Mouse (Mus musculus) thymus, adult 18-20 months (tissue): Measurements from ENCODE around the gene Popdc2.

Experiments used
- DNase-seq, 2 experiments: peaks; one replicate each; pipeline ENCODE4 v3.0.0; 2022; ENCODE audit warnings: mixed read lengths in 2 of 2

The Popdc2 gene

DNA sequence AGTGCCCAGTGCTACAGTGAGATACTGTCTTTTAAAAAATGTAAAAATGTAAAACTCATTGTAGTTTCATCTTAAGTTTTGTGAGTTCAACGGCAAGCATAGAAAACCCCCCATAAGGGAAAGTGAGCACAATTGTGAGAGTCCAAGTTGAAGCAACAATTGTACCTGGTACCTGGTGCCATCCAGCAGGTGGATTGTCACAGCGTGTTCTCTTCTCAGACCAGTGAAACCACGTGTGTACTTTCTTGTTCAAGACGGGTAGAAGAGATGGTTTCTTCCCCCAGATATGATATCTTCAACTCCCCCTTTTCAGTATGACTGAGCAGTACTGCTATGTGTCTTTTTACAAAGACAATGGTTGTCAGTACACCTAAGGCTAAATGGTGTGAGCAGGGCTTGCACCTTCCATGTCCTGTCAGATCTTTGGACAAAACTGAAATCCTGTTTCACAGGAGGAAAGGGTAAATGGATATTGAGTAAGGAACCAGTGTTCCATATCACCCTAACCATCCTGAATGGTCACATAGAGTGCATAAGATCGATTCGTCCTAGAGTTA lies 3.7 kb upstream of the Popdc2 start:
- DNase-seq: no peak

DNA sequence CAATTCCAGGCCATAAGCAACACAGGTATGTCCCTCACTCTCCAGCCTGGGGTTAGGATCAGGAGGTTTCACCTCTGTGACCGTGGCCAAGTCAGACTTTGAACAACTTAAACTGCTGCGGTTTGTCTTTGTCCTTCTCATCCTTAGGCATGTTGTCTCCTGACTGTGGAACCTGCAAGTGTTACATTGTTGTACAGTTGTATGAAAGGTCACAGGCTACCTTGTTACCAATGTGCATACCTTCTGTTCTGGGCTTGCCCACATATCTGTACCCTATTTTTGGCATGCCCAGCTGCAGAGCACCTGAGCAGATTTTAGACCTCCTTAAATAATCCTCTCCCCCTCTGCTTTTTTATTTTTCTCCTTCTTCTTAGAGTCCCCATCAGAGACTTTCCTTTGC lies 2.8 kb upstream of the Popdc2 start:
- no peak for DNase-seq

DNA sequence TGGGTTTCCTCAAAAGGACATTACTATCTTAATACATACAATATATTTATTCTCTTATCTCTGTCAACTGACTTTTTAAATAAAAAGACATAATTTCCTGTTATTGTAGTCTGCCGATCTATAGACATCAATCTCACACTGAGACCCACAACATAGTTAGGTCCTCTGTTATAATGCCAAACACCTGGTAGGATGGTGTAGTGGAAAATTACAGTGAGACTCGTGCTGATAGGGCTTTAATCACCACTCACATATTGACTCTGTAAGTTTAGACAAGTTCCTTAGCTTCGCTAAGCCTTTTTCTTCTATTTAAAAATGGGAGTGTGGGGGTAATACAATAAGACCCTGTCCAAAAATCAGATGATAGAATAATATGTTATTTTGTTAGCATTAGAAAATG lies 2.2 kb upstream of the Popdc2 start:
- DNase-seq: no peak

DNA sequence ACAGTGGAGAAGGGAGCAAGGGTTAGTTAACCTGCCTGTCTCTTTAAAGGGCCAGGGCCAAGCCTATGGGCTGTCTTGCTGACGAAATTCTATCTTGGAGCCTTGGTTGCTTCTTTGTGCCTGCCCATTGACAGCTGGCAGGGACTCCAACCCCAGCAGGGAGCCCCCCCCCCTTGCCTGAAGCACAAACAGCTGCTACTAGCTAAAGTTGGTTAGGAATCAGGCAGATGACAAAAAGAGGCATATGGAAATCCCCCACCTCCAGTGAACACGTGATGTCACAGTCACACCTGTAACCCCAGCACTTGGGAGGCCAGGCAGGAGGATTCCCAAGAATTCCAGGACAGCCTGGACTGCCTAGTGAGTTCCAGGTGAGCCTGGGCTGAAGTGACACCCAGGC lies 1.7 kb upstream of the Popdc2 start:
- no peak for DNase-seq

DNA sequence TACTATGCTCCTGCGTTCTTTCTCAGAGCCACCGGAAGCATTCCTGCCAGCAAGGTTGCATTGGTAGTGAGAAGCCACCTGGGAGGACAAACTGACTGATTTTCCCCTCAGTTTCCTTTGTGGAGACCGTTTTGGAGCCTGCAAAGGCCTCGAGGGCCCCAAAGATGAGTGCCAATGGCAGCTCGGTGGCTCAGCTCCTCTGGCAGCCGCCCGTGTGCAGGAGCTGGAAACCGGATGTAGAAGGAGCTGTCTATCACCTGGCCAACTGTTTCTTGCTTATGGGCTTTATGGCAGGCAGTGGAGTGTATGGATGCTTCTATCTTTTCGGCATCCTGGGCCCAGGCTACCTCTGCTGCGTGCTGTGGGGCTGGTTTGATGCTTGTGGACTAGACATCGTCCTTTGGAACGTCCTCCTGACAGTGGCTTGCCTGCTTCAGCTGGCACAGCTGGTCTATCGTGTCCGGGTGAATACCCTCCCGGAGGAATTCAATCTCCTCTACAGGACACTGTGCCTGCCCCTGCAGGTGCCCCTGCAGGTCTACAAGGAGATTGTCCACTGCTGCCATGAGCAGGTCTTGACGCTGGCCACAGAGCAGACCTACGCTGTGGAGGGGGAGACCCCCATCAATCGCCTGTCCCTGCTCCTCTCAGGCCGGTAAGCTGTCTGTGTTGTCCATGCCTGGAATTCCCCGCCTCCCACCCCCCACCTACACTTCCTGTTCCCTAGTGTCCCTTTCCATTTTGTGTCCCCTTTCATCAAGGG lies 665 bp downstream of the Popdc2 start:
- no peak for DNase-seq

DNA sequence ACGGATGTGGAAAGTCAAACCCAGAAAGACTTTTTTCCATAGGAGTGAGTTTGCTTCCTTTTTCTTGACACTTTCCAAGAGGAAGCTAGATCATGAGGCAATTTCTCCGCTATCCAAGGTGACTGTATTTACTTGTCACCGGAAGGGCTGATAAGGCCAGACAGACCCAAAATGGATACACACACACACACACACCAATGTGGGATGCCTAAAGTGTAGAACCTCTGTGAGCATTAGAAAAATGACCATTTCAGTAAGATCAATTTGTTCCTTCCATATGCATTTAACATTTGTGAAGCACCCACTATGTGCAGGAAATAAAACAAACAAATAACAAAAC lies 1.2 kb downstream of the Popdc2 start:
- no peak for DNase-seq

DNA sequence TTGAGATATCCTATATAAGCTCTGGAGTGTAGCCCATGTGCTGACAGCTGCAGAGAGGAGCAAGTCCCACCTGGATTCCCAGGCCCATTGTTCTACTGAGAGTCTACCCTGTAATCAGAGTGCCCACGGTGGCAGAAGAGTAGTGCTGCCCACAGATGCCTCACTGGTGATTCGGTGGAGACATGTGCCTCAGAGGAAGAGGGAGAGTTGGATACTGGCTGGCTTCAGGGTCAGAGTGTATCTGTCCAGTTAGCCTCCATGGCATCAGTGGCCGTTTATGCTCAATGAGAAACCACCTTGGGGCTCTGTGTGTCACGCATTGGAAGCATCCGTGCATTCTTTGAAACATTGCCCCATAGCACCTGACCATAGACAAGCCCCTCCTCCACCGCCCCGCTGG lies 1.6 kb downstream of the Popdc2 start:
- no peak for DNase-seq

DNA sequence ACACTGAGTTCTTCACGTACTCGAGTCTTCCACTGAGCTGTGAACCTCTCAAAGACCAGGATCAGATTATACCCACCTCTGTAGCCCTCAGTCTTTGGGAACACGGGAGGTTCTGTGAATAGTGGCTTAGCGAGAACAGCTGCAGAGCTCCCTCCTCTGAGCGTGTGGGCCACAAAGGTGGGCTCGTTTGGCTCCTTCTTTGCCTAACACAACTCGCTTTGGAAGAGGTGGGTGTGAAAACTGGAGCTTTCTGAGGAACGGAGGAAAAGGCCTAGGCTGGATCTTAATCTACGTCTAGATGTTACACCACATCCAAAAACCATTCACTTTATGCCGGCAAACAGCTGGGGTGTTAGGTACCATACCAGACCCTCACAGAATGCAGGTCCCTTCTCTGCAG lies 3.4 kb downstream of the Popdc2 start:
- no peak for DNase-seq

DNA sequence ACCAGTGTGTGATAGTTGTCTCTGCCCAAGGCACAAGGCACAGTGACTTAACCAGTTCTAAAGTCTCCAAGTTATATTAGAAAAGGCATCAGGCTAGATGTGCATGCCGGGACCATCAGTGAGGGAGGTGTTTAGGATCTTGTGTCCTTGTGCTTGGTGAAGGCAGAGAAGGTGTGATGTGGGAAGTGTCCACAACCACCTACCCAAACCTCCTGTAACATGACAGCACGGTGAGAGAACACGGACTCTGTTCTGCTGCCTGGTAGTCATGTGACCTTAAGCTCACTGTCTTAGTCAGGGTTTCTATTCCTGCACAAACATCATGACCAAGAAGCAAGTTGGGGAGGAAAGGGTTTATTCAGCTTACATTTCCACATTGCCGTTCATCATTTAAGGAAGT lies 4.2 kb downstream of the Popdc2 start:
- DNase-seq: no peak

DNA sequence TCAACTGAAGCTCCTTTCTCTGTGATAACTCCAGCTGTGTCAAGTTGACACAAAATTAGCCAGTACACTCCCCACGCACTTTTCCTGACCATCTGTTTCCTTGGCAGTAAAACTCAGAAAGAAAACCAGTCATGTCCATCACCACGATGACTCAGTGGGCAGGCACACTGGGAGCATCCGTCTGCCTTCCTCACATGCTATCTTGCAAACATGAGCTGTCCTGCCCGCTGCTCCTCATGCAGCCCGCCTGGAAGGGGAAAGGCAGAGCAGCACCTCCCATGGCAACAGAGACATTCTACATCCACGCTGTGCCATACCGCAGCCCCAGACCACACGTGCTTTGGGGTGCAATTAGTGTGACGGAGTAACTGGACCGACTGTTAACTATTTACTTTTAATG lies 6.3 kb downstream of the Popdc2 start:
- DNase-seq: no peak

DNA sequence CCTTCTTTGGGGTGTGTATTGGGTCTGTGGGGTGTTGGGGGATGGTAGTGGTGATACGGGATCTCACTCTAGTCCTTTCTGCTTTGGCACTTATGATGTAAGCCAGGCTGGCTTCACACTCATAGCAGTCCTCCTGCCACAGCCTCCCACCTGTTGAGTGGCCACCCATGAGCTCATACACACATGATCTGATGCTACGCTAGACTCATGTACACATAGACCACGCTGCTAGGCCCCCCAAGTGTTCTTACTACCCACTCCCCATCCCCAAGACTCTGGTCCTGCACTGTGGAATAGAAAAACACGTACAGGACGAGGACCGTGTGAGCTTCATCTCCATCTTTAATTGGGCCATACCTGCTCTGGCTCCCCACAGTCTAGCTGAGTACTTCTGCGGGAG lies 7.0 kb downstream of the Popdc2 start:
- DNase-seq: no peak

DNA sequence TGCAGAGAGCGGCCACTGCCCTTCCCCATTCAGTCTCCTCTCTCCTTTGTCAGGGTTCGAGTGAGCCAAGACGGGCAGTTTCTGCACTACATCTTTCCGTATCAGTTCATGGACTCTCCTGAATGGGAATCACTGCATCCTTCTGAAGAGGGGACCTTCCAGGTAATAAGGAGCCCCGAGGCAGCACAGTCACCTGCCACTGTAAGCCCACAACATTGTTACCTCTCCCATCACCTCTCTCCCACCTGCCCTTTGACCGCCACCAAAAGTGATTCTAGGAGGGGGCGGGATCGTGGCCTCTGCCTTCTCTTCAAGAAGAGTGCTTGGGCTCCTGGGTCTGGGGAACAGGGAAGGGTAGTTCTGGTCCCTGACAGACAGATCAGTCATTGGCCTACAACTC lies 7.4 kb downstream of the Popdc2 start:
- no peak for DNase-seq

DNA sequence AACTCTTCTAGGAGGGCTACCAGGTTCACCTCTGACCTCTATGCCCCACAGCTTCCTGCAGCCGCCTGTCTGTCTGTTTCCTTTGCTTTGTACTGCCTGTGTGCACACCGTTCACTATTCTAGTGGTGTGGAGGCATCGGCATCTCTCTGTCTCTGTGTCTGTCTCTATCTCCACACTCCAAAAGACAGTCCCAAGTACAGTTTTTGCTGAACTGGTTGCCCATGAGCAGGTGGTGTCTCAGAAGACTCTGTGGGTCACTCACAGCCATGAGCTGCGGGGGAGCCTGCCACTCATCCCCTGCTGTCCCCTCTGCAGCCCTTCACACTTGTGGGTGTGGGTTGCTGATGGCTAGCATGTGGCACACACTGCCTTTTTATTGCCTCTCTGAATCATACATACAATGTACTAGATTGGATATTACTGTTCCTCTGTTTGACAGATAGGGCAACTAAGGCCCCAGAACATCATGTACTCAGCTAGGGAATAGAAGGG lies 8.0 kb downstream of the Popdc2 start:
- DNase-seq: no peak

DNA sequence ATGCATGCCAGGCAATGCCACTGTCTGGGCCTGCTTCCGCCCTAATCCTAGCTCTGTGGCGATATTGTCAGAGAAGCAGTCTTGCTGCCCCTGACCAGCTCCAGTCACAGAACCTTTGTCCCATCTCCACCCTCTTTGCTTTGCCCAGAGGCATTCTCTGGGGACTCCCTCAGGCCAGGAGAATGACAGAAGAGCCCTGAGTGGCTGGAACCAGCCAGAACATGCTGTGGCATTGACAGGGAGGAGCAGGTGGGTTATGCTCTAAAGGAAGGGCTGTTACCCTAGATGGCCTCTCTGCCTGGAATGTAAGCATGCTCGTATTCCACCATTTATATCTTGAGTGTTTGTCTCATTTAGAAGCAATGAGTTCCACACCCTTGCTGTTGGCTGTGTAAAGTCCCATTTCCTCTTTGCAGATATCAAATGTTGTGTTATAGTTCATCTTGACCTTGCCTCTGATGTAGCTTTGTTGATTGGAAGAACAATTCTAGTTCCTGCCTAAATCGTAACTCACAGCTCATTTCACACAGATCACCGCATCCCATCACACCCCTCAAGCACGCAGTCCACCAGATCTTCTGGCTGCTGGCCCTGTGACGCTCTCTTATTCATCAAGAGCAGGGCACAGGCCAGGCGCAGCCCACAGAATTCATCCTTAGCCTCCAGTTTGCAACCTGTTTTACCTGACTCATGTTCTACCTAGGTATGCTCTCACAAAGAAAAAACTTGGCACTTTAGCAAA lies 8.8 kb downstream of the Popdc2 start:
- no peak for DNase-seq

DNA sequence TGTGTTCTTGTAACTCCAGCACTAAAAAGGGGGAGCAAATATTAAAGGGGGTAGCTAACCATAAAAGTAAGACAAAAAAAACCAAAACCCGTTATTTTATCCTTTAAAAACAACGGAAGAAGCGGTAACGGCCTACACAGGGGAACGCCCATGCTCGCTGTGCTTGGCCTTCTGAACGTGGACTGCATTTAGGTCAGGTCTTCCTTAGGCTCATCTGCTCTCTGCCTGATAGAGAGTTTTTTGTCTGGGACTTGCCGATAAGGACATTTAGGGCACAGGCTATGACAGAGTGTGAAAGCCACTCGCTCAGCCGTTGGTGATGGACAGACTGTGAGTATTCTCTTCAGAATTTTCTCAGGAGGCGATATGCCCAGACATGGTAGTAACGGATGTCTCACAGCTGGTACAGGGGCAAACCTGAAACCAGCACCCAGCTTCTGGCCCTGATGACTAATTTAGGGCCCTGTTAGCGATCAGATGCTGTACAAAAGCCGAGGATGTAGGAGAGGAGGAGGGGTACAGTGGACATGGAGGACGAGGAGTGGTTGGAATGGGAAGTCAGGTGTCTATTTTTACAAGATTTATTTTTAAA lies 9.8 kb downstream of the Popdc2 start:
- DNase-seq: no peak

DNA sequence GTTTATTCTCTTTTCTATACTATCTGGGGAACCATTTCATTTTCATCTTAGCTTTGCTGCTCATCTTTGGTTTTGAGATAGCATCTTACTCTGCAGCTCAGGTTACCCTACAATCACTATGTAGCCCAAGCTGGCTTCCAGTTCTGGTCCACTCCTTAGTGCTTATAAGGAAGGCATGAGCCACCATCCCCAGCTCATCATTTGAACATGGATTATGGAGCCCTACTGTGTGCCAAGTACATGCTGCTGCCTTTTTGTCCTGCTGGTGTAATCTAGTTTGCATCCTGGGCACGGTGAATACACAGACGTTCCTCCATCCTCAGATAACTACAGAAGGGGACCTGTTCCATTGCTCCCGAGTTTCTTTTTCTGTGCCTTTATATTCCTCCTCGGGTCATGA lies 10.9 kb downstream of the Popdc2 start:
- no peak for DNase-seq

DNA sequence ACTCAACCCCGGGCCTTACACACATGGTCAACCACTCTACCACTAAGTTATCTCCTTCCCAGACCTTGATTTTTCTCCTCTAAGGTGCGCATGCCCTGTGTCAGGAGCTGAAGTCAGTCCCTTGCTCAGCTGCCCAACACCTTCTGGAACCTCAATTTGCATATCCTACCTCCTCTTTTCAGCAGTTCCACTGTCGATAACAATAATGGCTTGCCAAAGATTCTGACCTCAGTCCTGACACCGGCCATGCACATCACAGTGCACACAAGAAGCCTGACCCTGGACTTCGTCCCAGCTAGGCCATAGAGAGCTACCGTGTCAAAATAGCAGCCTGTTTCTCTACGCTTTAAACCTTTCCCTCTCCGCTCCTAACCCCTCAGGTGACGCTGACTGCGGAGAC lies 11.4 kb downstream of the Popdc2 start:
- no peak for DNase-seq

DNA sequence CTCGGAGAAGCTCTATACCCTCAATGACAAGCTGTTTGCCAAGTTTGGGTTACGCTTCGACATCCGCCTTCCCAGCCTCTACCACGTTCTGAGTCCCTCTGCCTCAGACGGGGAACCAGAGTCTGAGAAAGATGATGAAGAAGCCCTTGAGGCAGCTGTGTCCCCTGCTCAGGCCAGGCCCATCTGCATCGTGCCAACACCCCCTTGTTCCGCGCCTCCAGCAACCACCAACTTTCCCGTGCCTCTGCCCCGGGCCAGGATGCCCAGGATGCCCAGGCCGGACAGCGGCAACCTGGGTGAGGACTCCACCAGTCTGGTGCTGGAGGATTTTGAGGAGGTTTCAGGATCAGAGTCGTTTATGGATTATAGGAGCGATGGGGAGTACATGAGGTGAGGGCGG lies 11.9 kb downstream of the Popdc2 start:
- DNase-seq: no peak

DNA sequence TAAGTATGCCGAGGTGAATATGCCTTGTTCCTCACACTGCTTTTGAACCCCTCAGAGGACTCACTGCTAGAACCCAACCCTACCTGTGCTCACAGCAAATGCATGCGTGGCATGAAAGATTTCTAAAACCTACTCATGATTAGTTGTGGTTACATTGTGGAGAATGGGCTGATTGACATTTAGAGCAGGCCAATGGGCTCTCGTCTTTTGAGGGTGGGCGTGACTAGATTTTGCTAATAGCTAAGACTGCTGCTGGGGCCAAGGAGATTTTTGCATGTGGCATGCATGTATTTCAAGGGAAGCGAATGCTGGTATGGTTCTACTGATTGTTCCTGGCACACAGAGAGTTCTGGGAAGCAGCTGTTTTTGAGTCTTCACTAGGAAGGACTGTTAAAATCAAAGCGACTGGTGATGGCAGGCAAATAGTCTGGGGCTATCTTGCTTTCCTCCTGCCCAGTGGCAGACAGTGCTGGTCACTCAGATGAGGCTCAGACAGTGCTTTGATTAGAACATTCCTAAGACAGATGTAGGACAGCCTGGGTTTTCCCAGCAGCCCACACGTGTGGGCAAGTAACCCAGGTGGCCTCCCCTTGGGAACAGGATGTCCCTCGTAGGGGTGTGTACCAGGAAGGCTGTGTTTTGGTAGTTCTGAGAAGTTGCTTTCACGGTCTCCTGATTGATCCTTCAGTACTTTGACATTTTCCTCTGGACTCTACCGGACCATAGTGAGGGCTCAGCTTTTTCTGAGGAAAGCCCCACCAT lies 12.6 kb downstream of the Popdc2 start:
- DNase-seq: no peak

DNA sequence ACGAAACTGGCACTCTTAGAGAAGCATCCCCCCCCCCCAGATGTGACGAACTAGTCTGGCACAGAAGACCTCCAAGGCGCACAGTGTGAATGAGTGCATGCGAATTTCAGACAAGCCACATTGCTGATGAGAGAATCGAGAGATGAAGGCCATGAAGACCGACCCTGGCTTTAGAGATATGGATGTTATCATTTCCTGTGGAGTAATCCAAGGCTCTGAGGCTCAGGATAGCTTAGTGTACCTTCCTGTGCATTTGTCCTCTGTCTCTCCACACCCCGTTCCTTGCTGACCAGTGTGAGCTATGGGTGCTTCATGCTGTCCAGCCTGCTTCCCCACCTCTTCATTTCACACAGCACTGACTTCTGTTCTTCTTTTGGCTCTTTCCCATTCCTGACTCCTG lies 13.2 kb downstream of the Popdc2 start:
- DNase-seq: no peak

DNA sequence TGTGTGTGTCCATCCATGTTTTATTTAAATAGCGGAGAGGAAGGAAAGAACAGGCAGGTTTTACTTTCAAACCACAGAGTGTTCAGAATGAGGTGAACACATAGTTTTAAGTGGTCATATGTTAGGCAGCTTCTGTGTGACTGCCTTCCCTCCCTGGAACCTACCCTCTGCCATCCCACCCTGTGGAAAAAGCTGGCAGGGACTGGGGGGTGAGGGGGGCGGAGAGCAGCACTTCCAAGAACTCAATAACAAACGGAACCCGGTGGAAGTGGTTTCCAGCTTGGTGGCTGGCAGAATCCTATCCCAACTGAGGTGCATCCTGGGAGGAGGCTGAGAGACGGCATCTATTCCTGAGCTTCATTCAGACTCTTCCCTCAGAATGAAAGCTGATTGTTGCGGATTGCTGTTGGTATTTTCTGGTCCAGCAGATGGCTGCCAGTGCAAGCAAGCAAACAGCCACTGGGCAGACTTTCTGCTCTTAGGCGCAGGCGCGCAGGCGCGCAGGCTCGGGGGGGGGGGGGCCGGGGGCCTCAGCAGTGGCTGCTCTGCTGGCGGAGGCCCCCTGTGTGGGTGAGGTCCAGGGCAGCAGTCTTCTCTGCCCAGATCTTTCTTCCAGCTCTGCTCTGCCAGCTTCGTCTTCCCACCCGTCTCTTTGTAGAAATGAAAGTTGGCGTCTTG lies 14.3 kb downstream of the Popdc2 start:
- DNase-seq: no peak

DNA sequence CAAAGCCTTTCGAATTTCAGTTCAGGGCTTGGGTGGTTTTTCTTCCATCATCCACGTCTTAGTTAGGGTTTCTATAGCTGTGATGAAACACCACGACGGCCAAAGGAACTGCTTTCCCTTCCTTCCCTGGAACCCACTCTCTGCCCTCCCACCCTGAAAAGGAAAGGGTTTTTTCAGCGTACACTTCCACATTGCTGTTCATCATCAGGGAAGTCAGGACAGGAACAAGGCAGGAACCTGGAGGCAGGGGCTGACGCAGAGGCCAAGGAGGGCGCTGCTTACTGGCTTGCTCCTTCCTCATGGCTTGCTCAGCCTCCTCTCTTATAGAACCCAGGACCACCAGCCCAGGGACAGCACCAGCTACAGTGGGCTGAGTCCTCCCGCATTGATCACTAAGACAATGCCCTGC lies 14.8 kb downstream of the Popdc2 start:
- no peak for DNase-seq

DNA sequence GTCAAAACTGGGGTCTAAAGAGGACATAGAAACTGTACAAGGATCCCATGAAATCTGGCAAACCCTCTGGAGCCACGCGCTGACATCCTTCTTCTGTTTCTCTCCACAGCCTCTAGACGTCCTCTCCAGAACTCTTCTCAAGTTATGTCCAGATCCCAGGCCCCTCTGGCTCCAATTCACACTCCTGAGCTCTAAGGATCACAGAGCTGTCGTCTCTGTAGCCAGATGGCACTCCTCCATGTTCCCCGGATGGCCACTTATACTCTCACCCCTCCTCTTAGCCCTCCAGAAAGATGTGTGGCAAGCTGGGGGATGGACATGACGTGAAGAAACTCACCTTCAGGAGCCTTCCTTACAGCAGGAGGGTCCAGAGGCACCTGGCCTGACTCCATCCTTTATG lies 15.5 kb downstream of the Popdc2 start:
- no peak for DNase-seq
